Mouse (Mus musculus): ENCODE measurements at regions not wholly inside any gene's neighbourhood (a gene's known extent, or its start where the extent isn't known, plus 50 kb on each side); places are given as distances from the start of the nearest gene placed in this dataset.

- TF ChIP-seq JUND (conservative IDR thresholded peaks at IDR 0.05; ENCODE audit: low read depth, low read length) (no peak), CTCF (conservative IDR thresholded peaks at IDR 0.05 in 1 of 2, IDR thresholded peaks at IDR 0.05 in 1 of 2; ENCODE audit: low read depth in 2 of 2, low read length in 2 of 2) (no peak), GABPA (IDR thresholded peaks at IDR 0.05; ENCODE audit: insufficient replicate concordance, low read depth, low read length) (no peak), UBTF (IDR thresholded peaks at IDR 0.05; ENCODE audit: low read depth, low read length) (no peak), USF1 (IDR thresholded peaks at IDR 0.05; ENCODE audit: low read depth, low read length) (no peak), EP300 (IDR thresholded peaks at IDR 0.05; ENCODE audit: low read length) (no peak), POLR2A (IDR thresholded peaks at IDR 0.05; ENCODE audit: low read depth, low read length) (no peak), CHD2 (IDR thresholded peaks at IDR 0.05; ENCODE audit: low read length) (no peak), ZNF384 (IDR thresholded peaks at IDR 0.05; ENCODE audit: low read depth, low read length) (no peak), JUN (IDR thresholded peaks at IDR 0.05; ENCODE audit: insufficient read depth, low read depth, low read length) (no peak), E2F4 (IDR thresholded peaks at IDR 0.05; ENCODE audit: insufficient replicate concordance, low read depth, low read length) (no peak), MXI1 (IDR thresholded peaks at IDR 0.05; ENCODE audit: low read depth, low read length) (no peak), ZMIZ1 (IDR thresholded peaks at IDR 0.05; ENCODE audit: low read depth, low read length) (no peak)
Observed at GRCm38 (mm10) chr14:104298312-104298711, 169.5 kb downstream of the Pou4f1 start.

All from CH12.LX (cell line).